Mouse (Mus musculus) testis, postnatal 14 days (tissue): Measurements from ENCODE around the gene Cgnl1.

ENCODE experiments used
- DNase-seq: peaks from one replicate; pipeline ENCODE4 v3.0.0; 2021; ENCODE audit warnings: low spot score

Gene Cgnl1

DNA sequence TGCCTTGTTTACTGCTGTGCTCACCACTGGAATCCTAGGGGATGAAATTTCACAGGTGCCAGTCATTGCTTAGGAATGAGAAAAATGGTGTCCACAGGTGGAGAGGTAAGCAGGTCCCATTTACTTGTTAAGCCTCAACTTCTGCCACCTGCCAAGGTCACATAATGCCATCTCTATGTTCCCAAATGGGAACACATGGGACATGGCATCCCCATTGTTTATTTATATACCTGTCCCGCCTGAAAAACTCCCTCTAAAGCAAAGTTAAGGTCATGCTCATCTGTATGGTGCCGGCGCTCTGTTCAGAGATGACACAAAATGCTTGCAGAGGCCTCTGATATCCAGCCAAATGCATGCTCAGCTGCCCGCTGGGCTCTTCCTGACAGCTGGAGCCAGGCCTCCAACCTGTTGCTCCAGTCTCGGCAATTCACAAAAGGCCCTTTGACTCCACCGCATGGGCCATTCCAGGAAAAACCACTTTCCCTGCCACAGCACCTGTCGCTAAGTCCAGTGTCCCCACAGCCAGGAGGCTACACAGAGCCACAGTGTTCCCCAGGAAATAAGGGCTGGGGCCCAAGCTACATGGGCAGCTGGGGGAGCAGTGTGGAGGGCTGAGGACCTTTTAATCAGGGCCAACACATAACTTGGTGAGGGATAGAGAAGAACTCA, 192.4 kb downstream of the Cgnl1 start:
- DNase-seq = no peak
